Mouse (Mus musculus) right cerebral cortex, adult 2 months (tissue): ENCODE results near the gene Srrm2.

Experiments used
- DNase-seq, 2 experiments: peaks; one replicate each; pipeline ENCODE4 v3.0.0; 2021 to 2022; ENCODE audit warnings: low spot score in 2 of 2

The Srrm2 gene

GRCm38 (mm10) chr17:23857193-23857592 lies 66.9 kb downstream of the Srrm2 start:
- no peak for DNase-seq

- no peak for DNase-seq
Observed at GRCm38 (mm10) chr17:23857913-23858312, 67.6 kb downstream of the Srrm2 start.

- DNase-seq, result no peak
Observed at GRCm38 (mm10) chr17:23862926-23863325, 72.6 kb downstream of the Srrm2 start.

GRCm38 (mm10) chr17:23867756-23868155 lies 77.4 kb downstream of the Srrm2 start, which contains the start of gene Prss21:
Prss21 (plus strand) TSS chr17:23868056.
- no peak for DNase-seq

DNA sequence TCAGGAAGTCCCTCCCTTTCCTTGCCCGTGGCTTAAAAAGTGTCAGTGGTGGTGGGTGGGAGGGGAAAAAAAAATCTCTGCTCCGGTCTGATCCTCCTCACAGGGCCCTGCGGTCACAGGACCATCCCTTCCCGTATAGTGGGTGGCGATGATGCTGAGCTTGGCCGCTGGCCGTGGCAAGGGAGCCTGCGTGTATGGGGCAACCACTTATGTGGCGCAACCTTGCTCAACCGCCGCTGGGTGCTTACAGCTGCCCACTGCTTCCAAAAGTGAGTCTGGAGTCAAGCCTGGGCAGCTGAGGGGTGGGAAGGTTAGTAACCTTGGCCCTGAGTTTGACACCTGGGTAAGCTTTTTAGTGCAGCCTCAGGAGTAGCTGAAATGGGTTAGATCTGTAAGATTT lies 78.2 kb downstream of the Srrm2 start:
- no peak for DNase-seq
